Mouse (Mus musculus) CH12.LX (cell line): ENCODE measurements around the gene Opcml. TPM values are rescaled to one million over a fixed set of nuclear protein-coding genes. Genes with fewer than 3 reads are reported as not detected.

Experiments used
- DNase-seq: peaks from one replicate; pipeline ENCODE4 v3.0.0-alpha.2; 2013; ENCODE audit errors: extremely low read depth
- H3K27ac ChIP-seq: 2 replicates; pipeline ENCODE4 v1.5.1; 2012; ENCODE audit warnings: low read depth, mild to moderate bottlenecking, control low read depth, moderate library complexity; ENCODE audit not compliant: insufficient read depth
- H3K27me3 ChIP-seq: replicated peaks from 2 replicates; pipeline ENCODE3; 2012; ENCODE audit warnings: inconsistent platforms
- H3K36me3 ChIP-seq, 2 experiments: replicated peaks in 1 of 2; 2 replicates each; pipeline versions ENCODE3 to v1.6.1; 2012; ENCODE audit warnings: inconsistent platforms in 1 of 2, low read length in 1 of 2, mild to moderate bottlenecking in 1 of 2, mixed read lengths in 1 of 2, moderate library complexity in 1 of 2; ENCODE audit not compliant: control insufficient read depth in 1 of 2, insufficient read depth in 1 of 2
- H3K4me1 ChIP-seq, 2 experiments: 2 replicates each; pipeline ENCODE4 v1.6.1; 2012; ENCODE audit warnings: inconsistent platforms in 1 of 2, moderate library complexity in 1 of 2; ENCODE audit not compliant: insufficient read depth in 2 of 2, control insufficient read depth in 1 of 2
- H3K4me2 ChIP-seq: 2 replicates; pipeline ENCODE4 v1.6.1; 2012; ENCODE audit warnings: low read depth, mild to moderate bottlenecking, control low read depth; ENCODE audit not compliant: poor library complexity, insufficient read depth, severe bottlenecking
- H3K4me3 ChIP-seq, 3 experiments: fragments of 150-350 bp in 1 of 3; sonication (generic) in 1 of 3; replicated peaks in 1 of 3; 2 replicates each; pipeline versions ENCODE3 to v1.5.1; 2011 to 2012; ENCODE audit warnings: low read depth in 2 of 3, low read length in 2 of 3, mild to moderate bottlenecking in 2 of 3, moderate library complexity in 2 of 3, control low read depth in 1 of 3, improper control_type of control experiment in 1 of 3, inconsistent platforms in 1 of 3, mixed read lengths in 1 of 3; ENCODE audit not compliant: poor library complexity in 1 of 3
- H3K79me2 ChIP-seq: replicated peaks from 2 replicates; pipeline ENCODE4 v1.6.1; 2012; ENCODE audit warnings: mild to moderate bottlenecking, moderate library complexity; ENCODE audit not compliant: control insufficient read depth, poor library complexity, insufficient read depth, severe bottlenecking; ENCODE audit errors: extremely low read depth
- H3K9ac ChIP-seq: 2 replicates; pipeline ENCODE4 v1.6.1; 2012; ENCODE audit warnings: low read depth, mild to moderate bottlenecking, control low read depth, moderate library complexity; ENCODE audit not compliant: insufficient read depth
- H3K9me3 ChIP-seq: replicated peaks from 2 replicates; pipeline ENCODE3; 2012; ENCODE audit warnings: low read length, inconsistent platforms, mixed read lengths
- BHLHE40 ChIP-seq: IDR thresholded peaks from 2 replicates; pipeline ENCODE4 v1.6.1; 2011; ENCODE audit warnings: mild to moderate bottlenecking, low read depth, low read length, improper control_type of control experiment
- ELF1 ChIP-seq: IDR thresholded peaks from 2 replicates; pipeline ENCODE4 v1.6.1; 2014; ENCODE audit warnings: low read depth, mild to moderate bottlenecking, inconsistent platforms, low read length, improper control_type of control experiment
- ETS1 ChIP-seq: conservative IDR thresholded peaks from 2 replicates; pipeline ENCODE4 v1.6.1; 2012; ENCODE audit warnings: low read depth, mild to moderate bottlenecking, inconsistent platforms, low read length, improper control_type of control experiment, moderate library complexity
- GABPA ChIP-seq: IDR thresholded peaks from 2 replicates; pipeline ENCODE4 v1.6.1; 2012; ENCODE audit warnings: low read depth, low read length, improper control_type of control experiment, inconsistent platforms; ENCODE audit not compliant: insufficient replicate concordance
- HCFC1 ChIP-seq: IDR thresholded peaks from 2 replicates; pipeline ENCODE4 v1.6.1; 2012; ENCODE audit warnings: low read depth, mild to moderate bottlenecking, inconsistent platforms, low read length, improper control_type of control experiment
- MAZ ChIP-seq: IDR thresholded peaks from 2 replicates; pipeline ENCODE4 v1.6.1; 2012; ENCODE audit warnings: low read depth, mild to moderate bottlenecking, inconsistent platforms, low read length, improper control_type of control experiment, moderate library complexity
- MXI1 ChIP-seq: IDR thresholded peaks from 2 replicates; pipeline ENCODE4 v1.6.1; 2011; ENCODE audit warnings: mild to moderate bottlenecking, low read depth, low read length, improper control_type of control experiment
- NELFE ChIP-seq: IDR thresholded peaks from 2 replicates; pipeline ENCODE4 v1.6.1; 2011; ENCODE audit warnings: low read depth, low read length, improper control_type of control experiment
- PAX5 ChIP-seq: IDR thresholded peaks from 2 replicates; pipeline ENCODE4 v1.6.1; 2012; ENCODE audit warnings: low read length, inconsistent platforms, mixed read lengths
- POLR2A ChIP-seq: IDR thresholded peaks from 2 replicates; pipeline ENCODE4 v1.6.1; 2011; ENCODE audit warnings: low read depth, mild to moderate bottlenecking, improper control_type of control experiment, low read length
- POLR2AphosphoS2 ChIP-seq: IDR thresholded peaks from 2 replicates; pipeline ENCODE4 v1.6.1; 2011; ENCODE audit warnings: low read depth, low read length, improper control_type of control experiment
- RAD21 ChIP-seq: IDR thresholded peaks from 2 replicates; pipeline ENCODE4 v1.6.1; 2011; ENCODE audit warnings: low read depth, mild to moderate bottlenecking, low read length, improper control_type of control experiment, moderate library complexity
- RCOR1 ChIP-seq: conservative IDR thresholded peaks from 2 replicates; pipeline ENCODE4 v1.6.1; 2012; ENCODE audit warnings: low read depth, mild to moderate bottlenecking, inconsistent platforms, low read length, improper control_type of control experiment
- TBP ChIP-seq: conservative IDR thresholded peaks from 2 replicates; pipeline ENCODE4 v1.6.1; 2011; ENCODE audit warnings: low read depth, low read length, improper control_type of control experiment
- UBTF ChIP-seq: IDR thresholded peaks from 2 replicates; pipeline ENCODE4 v1.6.1; 2012; ENCODE audit warnings: low read depth, mild to moderate bottlenecking, inconsistent platforms, low read length, improper control_type of control experiment, moderate library complexity
- USF2 ChIP-seq: conservative IDR thresholded peaks from 2 replicates; pipeline ENCODE4 v1.6.1; 2011; ENCODE audit warnings: low read depth, low read length, improper control_type of control experiment
- ZMIZ1 ChIP-seq: IDR thresholded peaks from 2 replicates; pipeline ENCODE4 v1.6.1; 2012; ENCODE audit warnings: low read depth, mild to moderate bottlenecking, inconsistent platforms, low read length, improper control_type of control experiment
- dilution Hi-C: fragments of 300-500 bp; cut with MboI; formaldehyde crosslinking; loops from 2 replicates; pipeline ENCODE4 v1.14.3; 2020; ENCODE audit warnings: low sequenced_read_pairs; ENCODE audit not compliant: extremely low pct_unique_long_range_greater_than_20kb, extremely low pct_ligation_motif_present
- in situ Hi-C: fragments of 300-500 bp; cut with MboI; formaldehyde crosslinking; loops from 3 replicates; pipeline ENCODE4 v1.14.3; 2019; ENCODE audit warnings: low sequenced_read_pairs, low pct_ligation_motif_present, low pct_unique_long_range_greater_than_20kb, mixed read lengths
- polyA plus RNA-seq: library from polyadenylated mRNA; unstranded; fragments of >175 nt; gene quantifications from 2 replicates; pipeline ENCODE4 v1.2.1, GENCODE M21; 2012; ENCODE audit warnings: low read depth; ENCODE audit not compliant: insufficient read length
- total RNA-seq, 2 experiments: library from RNA; depleted of rRNA; stranded (reverse); fragments of 300-350 nt in 1 of 2; fragments of >200 nt in 1 of 2; gene quantifications; 2 replicates each; pipeline ENCODE4 v1.2.3; 2012 to 2014

Gene Opcml
- total and polyA plus RNA-seq, 3 experiments = 0.34 to 0.60 TPM; not detected in 1

DNA sequence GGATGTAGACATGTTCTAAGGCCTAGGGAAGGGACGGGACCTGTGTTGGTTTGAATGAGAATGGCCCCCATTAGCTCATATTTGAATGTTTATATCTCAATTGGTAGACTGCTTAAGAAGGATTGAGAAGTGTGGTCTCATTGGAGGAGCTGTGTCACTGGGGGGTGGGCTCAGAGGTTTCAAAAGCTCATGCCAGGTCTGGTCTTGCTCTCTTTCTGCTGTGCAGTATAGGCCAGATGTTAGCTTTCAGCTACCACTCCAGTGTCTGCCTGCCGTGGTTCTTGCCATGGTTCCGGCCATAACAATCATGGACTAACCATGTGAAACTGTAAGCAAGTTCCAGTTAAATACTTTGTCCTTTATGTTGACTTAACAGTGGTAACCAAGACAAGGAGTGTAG is 11.2 kb downstream of the Opcml start:
- H3K9me3 ChIP-seq = peaks cover 2% of the 10 kb centered on the region
- TF ChIP-seq PAX5 (no peak), UBTF (no peak), GABPA (no peak), TBP (no peak), POLR2A (no peak), USF2 (no peak), ZMIZ1 (no peak), MAZ (no peak), ETS1 (no peak)
- no peak overlapping the region for H3K4me3 ChIP-seq
- H3K4me2 ChIP-seq = no peak overlapping the region
- H3K27ac ChIP-seq = no peak overlapping the region
- dilution Hi-C loops (no loop called here), in situ Hi-C loops (no loop called here)
- no peaks in the 10 kb centered on the region for H3K79me2 ChIP-seq
- no peak for DNase-seq
- no peaks in the 10 kb centered on the region for H3K4me1 ChIP-seq
- no peak overlapping the region for H3K9ac ChIP-seq
- H3K27me3 ChIP-seq = no peaks in the 10 kb centered on the region
- H3K36me3 ChIP-seq = no peaks in the 10 kb centered on the region

- no peak for DNase-seq
- H3K27ac ChIP-seq = no peak overlapping the region
- H3K27me3 ChIP-seq = no peaks in the 10 kb centered on the region
- TF ChIP-seq RCOR1 (no peak), MXI1 (no peak), UBTF (no peak), ELF1 (no peak), POLR2AphosphoS2 (no peak), RAD21 (no peak), NELFE (no peak), HCFC1 (no peak), BHLHE40 (no peak)
- TF ChIP-seq, all 38 proteins: peak for 0
- Histone ChIP-seq H3K4me3 (no peak overlapping the region), H3K36me3 (no peaks in the 10 kb centered on the region), H3K79me2 (no peaks in the 10 kb centered on the region), H3K4me1 (no peaks in the 10 kb centered on the region), H3K4me2 (no peak overlapping the region), H3K9me3 (no peaks in the 10 kb centered on the region), H3K9ac (no peak overlapping the region)
- dilution Hi-C loops = no loop called here
- in situ Hi-C loops = no loop called here
These were observed 11.8 kb downstream of the Opcml start for GRCm38 (mm10) chr9:27802379-27802778.
